Mouse (Mus musculus): ENCODE measurements around the gene Lrrc23. TPM values are rescaled to one million over a fixed set of nuclear protein-coding genes. Genes with fewer than 3 reads are reported as not detected.

The Lrrc23 gene
- polyA plus RNA-seq, 1 experiment from 2014 or later: 0.92 TPM

DNA sequence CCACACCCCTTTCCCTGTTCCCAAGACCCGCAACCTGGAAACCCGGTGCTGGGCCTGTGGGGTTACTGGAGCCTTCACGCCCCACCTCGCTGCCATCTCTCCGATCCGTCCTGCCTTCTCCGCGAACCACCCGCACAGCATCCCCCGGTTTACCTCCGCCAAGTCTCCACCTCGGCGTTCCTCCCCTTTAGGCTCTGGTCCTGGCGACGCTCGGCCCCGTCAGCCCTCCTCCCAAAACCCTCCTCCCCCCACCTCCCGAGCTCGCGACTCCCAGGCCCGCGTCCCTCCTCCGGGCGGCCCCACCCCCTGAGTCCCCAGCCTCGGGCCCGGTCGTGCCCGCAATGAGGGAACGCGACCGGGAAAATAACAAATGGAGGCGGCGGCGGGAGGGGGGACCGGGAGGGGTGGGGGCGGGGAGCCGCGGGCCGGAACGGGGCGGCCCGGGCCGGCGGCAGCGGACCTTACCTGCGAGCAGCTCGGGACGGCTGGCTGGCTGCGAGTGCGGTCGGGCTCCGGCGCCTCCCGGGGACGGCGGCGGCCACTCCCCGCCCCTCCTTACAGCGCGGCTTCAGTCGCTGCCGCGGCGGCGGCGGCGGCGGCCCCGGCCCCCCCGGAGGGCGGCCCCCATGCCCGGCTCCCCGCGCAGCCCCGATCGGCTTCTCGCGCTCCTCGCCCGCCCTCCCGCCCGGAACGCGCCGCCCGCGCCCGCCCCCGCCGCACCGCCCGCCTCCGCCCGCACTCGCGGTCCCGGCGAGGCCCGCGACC, 23.5 kb downstream of the Lrrc23 start, which contains the start of the genes Gm45234 and Atn1:
Gene Gm45234, minus strand, starts transcription at position 191 of the 765 bp plus-strand sequence.
Gene Atn1, minus strand, starts transcription at position 694 of the 765 bp plus-strand sequence.
- H3K4me2 ChIP-seq (ENCODE audit: low read depth, low read length): peak within 1 kb of the TSS; percentile 63
- H3K36me3 ChIP-seq (ENCODE audit: control insufficient read depth, insufficient read depth, low read length): no peaks in the 10 kb centered on the region
- peak within 1 kb of the TSS; percentile 74 for H3K4me3 ChIP-seq (ENCODE audit: low read depth, low read length)
- H3K27ac ChIP-seq (ENCODE audit: low read depth, low read length): peak within 1 kb of the TSS; percentile 96
- peak; percentile 57 for ATAC-seq (ENCODE audit: low read depth)
- peaks cover 44% of the 10 kb centered on the region; the same call in 1 of the 2 replicates for H3K4me1 ChIP-seq (ENCODE audit: control insufficient read depth, insufficient read depth, low read length)
- H3K9ac ChIP-seq (replicated peaks; ENCODE audit: low read depth, low read length): peak within 1 kb of the TSS; percentile 97
- no peaks in the 10 kb centered on the region for H3K27me3 ChIP-seq (ENCODE audit: control insufficient read depth, insufficient read depth, low read length)
- H3K9me3 ChIP-seq (ENCODE audit: control insufficient read depth, low read length): no peaks in the 10 kb centered on the region
- WGBS: 1% methylated on average over 59 of the region's 100 CpGs

- 3% methylated on average over 3 of the region's 3 CpGs for WGBS
- Histone ChIP-seq H3K9ac (replicated peaks; ENCODE audit: low read depth, low read length) (peak overlapping the region; percentile 97), H3K4me1 (ENCODE audit: control insufficient read depth, insufficient read depth, low read length) (peaks cover 44% of the 10 kb centered on the region; the same call in 1 of the 2 replicates), H3K9me3 (ENCODE audit: control insufficient read depth, low read length) (no peaks in the 10 kb centered on the region), H3K4me3 (ENCODE audit: low read depth, low read length) (peak overlapping the region; percentile 74), H3K27me3 (ENCODE audit: control insufficient read depth, insufficient read depth, low read length) (no peaks in the 10 kb centered on the region), H3K4me2 (ENCODE audit: low read depth, low read length) (peak overlapping the region; percentile 63), H3K27ac (ENCODE audit: low read depth, low read length) (peak overlapping the region; percentile 96), H3K36me3 (ENCODE audit: control insufficient read depth, insufficient read depth, low read length) (no peaks in the 10 kb centered on the region)
- ATAC-seq (ENCODE audit: low read depth): no peak
Observed at GRCm38 (mm10) chr6:124755306-124755705, 24.2 kb downstream of the Lrrc23 start.

DNA sequence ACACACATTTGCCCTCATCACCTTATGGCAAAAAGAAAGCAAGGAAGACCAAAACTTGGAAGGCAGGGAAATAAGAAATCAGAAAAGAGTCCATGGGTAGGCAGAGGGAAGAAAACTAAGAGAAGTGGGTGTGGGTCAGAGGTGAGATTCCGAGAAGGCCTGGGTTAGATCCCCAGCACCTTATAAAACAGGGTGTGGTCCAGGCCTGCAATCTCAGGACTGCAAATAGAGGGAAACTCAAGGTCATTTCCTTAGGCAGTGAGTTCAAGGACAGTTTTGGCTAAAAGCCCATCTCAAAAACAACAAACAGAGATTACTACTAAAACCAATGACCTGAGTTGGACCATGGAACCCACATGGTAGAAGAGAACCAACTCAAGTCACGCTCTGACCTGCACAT, 25.7 kb downstream of the Lrrc23 start:
- 96% methylated on average over 2 of the region's 2 CpGs for WGBS
- H3K4me3 ChIP-seq (ENCODE audit: low read depth, low read length): no peak overlapping the region
- peaks cover 5% of the 10 kb centered on the region; the same call in 1 of the 2 replicates for H3K36me3 ChIP-seq (ENCODE audit: control insufficient read depth, insufficient read depth, low read length)
- H3K27ac ChIP-seq (ENCODE audit: low read depth, low read length): no peak overlapping the region
- no peak for ATAC-seq (ENCODE audit: low read depth)
- no peak overlapping the region for H3K9ac ChIP-seq (replicated peaks; ENCODE audit: low read depth, low read length)
- no peaks in the 10 kb centered on the region for H3K27me3 ChIP-seq (ENCODE audit: control insufficient read depth, insufficient read depth, low read length)
- H3K4me2 ChIP-seq (ENCODE audit: low read depth, low read length): peak overlapping the region; percentile 63
- peaks cover 42% of the 10 kb centered on the region; the same call in 1 of the 2 replicates for H3K4me1 ChIP-seq (ENCODE audit: control insufficient read depth, insufficient read depth, low read length)
- H3K9me3 ChIP-seq (ENCODE audit: control insufficient read depth, low read length): no peaks in the 10 kb centered on the region

DNA sequence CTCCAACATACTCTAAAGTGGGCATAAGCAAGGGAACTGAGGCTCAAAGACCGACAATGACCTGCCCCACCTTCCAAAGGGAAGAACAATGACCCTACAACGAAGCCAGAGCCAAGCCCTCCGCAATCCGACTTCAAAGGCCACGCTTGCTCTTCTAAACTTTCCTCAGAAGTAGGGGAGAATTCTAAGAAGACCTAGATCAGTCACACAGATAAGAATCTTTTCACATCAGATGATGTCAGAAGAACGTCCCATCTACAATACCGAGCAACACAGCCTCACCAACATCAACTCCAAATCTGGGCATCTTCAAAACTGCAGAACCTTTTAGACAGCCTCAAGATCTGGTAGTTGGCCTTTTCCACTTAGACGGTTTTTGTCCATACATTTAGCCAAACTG, 29.1 kb downstream of the Lrrc23 start:
- H3K4me2 ChIP-seq (ENCODE audit: low read depth, low read length): no peak overlapping the region
- H3K9me3 ChIP-seq (ENCODE audit: control insufficient read depth, low read length): no peaks in the 10 kb centered on the region
- WGBS: 90% methylated on average over 8 of the region's 8 CpGs
- no peak overlapping the region for H3K9ac ChIP-seq (replicated peaks; ENCODE audit: low read depth, low read length)
- H3K4me1 ChIP-seq (ENCODE audit: control insufficient read depth, insufficient read depth, low read length): peaks cover 29% of the 10 kb centered on the region
- H3K4me3 ChIP-seq (ENCODE audit: low read depth, low read length): no peak overlapping the region
- no peaks in the 10 kb centered on the region for H3K27me3 ChIP-seq (ENCODE audit: control insufficient read depth, insufficient read depth, low read length)
- ATAC-seq (ENCODE audit: low read depth): no peak
- no peak overlapping the region for H3K27ac ChIP-seq (ENCODE audit: low read depth, low read length)
- peaks cover 26% of the 10 kb centered on the region; the same call in 1 of the 2 replicates for H3K36me3 ChIP-seq (ENCODE audit: control insufficient read depth, insufficient read depth, low read length)

DNA sequence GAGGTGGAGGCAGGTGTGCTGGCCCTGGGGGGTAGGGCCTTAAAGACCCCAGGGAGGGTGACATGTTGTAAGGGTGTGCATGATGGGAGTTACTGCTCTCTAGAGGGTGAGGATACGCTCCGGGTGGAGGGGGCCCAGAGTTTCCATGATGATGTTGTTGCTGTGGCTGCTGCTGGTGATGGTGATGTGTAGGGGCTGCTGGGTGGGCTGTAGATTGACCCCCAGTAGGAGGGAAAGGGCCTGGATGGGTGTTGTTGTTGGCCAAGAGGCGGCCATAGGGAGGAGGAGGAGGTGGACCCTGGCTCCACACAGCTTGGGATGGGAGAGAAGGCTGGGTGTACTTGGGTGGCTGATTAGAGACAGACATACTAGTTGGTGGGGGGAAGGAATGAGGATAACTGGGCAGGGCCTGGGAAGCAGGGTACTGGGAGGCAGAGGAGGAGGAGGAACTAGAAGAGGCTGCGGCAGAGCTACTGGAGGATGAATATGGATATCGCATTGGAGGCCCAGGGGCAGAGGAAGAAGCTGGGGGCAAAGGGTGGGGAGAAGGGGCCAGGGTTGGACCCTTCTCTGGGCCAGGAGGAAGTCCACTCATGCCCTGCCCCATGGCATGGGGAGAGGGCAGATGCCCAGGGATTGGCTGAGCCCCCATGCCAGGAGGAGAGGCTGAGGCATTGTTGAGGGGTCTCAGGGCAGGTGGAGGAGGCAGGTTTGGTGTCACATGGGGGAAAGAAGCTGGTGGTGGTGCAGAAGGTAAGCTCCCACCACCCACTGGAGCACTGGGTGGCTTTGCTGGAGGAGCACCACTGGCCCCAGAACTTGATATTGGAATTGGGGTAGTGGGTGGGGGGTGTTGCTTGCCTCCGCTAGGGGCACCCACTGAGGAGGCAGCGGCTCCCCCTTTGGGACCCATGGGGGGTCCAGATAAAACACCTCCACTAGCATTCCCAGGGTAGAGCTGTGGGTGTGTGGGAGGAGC, 32.6 kb downstream of the Lrrc23 start:
- Histone ChIP-seq H3K4me1 (ENCODE audit: control insufficient read depth, insufficient read depth, low read length) (peaks cover 8% of the 10 kb centered on the region), H3K27me3 (ENCODE audit: control insufficient read depth, insufficient read depth, low read length) (no peaks in the 10 kb centered on the region), H3K9me3 (ENCODE audit: control insufficient read depth, low read length) (no peaks in the 10 kb centered on the region), H3K4me3 (ENCODE audit: low read depth, low read length) (peak overlapping the region; percentile 37; the same call in 1 of the 2 replicates), H3K36me3 (ENCODE audit: control insufficient read depth, insufficient read depth, low read length) (peaks cover 46% of the 10 kb centered on the region), H3K27ac (ENCODE audit: low read depth, low read length) (peak overlapping the region; percentile 68), H3K4me2 (ENCODE audit: low read depth, low read length) (peak overlapping the region; percentile 68), H3K9ac (replicated peaks; ENCODE audit: low read depth, low read length) (peak overlapping the region; percentile 70)
- 88% methylated on average over 7 of the region's 7 CpGs for WGBS
- ATAC-seq (ENCODE audit: low read depth): peak; percentile 1; the same call in 1 of the 2 replicates

DNA sequence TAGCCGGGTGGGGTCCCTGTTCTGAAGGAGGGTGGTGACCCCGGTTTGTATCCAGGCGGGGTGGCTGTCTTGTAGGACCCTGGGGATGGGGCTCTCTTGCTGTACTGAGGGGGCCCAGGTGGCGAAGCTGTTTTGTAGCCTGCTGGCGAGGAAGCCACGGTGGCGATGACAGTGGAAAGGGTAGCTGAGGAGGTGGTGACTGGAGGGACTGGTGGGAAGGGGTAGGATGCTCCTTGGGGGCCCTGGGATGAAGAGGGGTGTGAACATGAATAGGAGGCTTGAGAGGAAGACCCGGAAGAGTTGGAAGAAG, 33.3 kb downstream of the Lrrc23 start:
- Histone ChIP-seq H3K27ac (ENCODE audit: low read depth, low read length) (peak overlapping the region; percentile 68), H3K4me3 (ENCODE audit: low read depth, low read length) (peak overlapping the region; percentile 37), H3K9me3 (ENCODE audit: control insufficient read depth, low read length) (no peaks in the 10 kb centered on the region), H3K36me3 (ENCODE audit: control insufficient read depth, insufficient read depth, low read length) (peaks cover 46% of the 10 kb centered on the region), H3K27me3 (ENCODE audit: control insufficient read depth, insufficient read depth, low read length) (no peaks in the 10 kb centered on the region), H3K4me2 (ENCODE audit: low read depth, low read length) (peak overlapping the region; percentile 68), H3K9ac (replicated peaks; ENCODE audit: low read depth, low read length) (peak overlapping the region; percentile 70), H3K4me1 (ENCODE audit: control insufficient read depth, insufficient read depth, low read length) (peaks cover 12% of the 10 kb centered on the region)
- 9% methylated on average over 8 of the region's 8 CpGs for WGBS
- ATAC-seq (ENCODE audit: low read depth): peak; percentile 18

DNA sequence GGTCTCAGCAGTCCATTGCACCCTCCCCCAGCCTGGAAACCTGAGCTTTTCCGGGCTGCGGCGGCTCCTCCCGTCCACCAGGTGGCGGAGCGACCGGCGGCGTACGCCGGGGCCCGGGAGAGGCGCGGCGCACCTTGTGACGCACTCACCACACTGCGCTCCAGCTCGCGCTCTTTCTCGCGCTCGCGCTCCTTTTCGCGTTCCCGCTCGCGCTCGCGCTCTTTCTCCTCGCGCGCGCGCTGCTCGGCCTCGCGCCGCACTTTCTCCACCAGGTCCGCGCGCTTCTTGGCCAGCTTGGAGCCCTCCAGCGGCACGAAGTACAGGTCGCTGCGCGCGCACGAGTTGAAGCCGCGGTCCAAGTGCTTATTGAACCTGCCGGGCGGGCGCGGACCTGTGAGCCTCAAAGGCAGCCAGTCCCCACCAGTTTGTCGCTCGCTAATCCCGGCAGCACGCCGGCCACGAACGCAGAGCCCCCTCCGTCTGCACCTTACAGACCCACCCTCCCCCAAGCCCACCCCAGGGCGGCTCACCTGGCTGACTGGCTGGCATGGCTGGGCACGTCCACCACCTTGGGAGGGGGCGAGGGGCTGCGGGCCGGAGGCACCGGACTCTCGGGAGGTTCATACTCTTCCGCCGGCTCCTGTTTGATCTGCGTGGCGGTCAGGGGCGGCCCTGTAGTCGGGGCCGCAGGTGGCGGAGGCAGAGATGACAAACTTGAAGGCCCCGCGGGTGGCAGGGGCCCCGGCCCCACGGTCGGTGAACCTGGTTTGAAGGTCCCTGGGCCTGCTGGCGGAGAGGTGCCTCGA, 33.8 kb downstream of the Lrrc23 start:
- Histone ChIP-seq H3K4me3 (ENCODE audit: low read depth, low read length) (peak overlapping the region; percentile 37), H3K27me3 (ENCODE audit: control insufficient read depth, insufficient read depth, low read length) (no peaks in the 10 kb centered on the region), H3K9ac (replicated peaks; ENCODE audit: low read depth, low read length) (peak overlapping the region; percentile 70), H3K27ac (ENCODE audit: low read depth, low read length) (peak overlapping the region; percentile 68), H3K36me3 (ENCODE audit: control insufficient read depth, insufficient read depth, low read length) (peaks cover 46% of the 10 kb centered on the region), H3K9me3 (ENCODE audit: control insufficient read depth, low read length) (no peaks in the 10 kb centered on the region), H3K4me2 (ENCODE audit: low read depth, low read length) (peak overlapping the region; percentile 68), H3K4me1 (ENCODE audit: control insufficient read depth, insufficient read depth, low read length) (peaks cover 12% of the 10 kb centered on the region)
- peak; percentile 83 for ATAC-seq (ENCODE audit: low read depth)
- WGBS: under 1% methylated on average over 83 of the region's 85 CpGs

GRCm38 (mm10) chr6:124744755-124745321, 34.7 kb downstream of the Lrrc23 start:
- no peak overlapping the region for H3K9ac ChIP-seq (replicated peaks; ENCODE audit: low read depth, low read length)
- no peak overlapping the region for H3K4me3 ChIP-seq (ENCODE audit: low read depth, low read length)
- peak overlapping the region; percentile 68 for H3K27ac ChIP-seq (ENCODE audit: low read depth, low read length)
- 71% methylated on average over 26 of the region's 26 CpGs for WGBS
- ATAC-seq (ENCODE audit: low read depth): no peak
- peaks cover 46% of the 10 kb centered on the region for H3K36me3 ChIP-seq (ENCODE audit: control insufficient read depth, insufficient read depth, low read length)
- H3K4me2 ChIP-seq (ENCODE audit: low read depth, low read length): peak overlapping the region; percentile 35; the same call in 1 of the 2 replicates
- H3K27me3 ChIP-seq (ENCODE audit: control insufficient read depth, insufficient read depth, low read length): no peaks in the 10 kb centered on the region
- peaks cover 14% of the 10 kb centered on the region for H3K4me1 ChIP-seq (ENCODE audit: control insufficient read depth, insufficient read depth, low read length)
- no peaks in the 10 kb centered on the region for H3K9me3 ChIP-seq (ENCODE audit: control insufficient read depth, low read length)

Measured in neural tube, embryonic 14.5 days (tissue).